Mouse (Mus musculus) limb, embryonic 15.5 days (tissue): Measurements from ENCODE around the gene Shisa6. TPM values are rescaled to one million over a fixed set of nuclear protein-coding genes. Genes with fewer than 3 reads are reported as not detected.

Experiments used
- ATAC-seq: fragments of 200-750 bp; cut with Nextera tagmentation; 2 replicates; pipeline ENCODE4 v1.8.0; 2017; ENCODE audit warnings: low read depth, moderate TSS enrichment; ENCODE audit not compliant: insufficient number of reproducible peaks, low FRiP score, low TSS enrichment
- H3K27ac ChIP-seq: fragments of 300-500 bp; sonication (generic); 2 replicates; pipeline ENCODE4 v1.5.1; 2015; ENCODE audit warnings: moderate library complexity, mild to moderate bottlenecking, inconsistent platforms
- H3K27me3 ChIP-seq: fragments of 300-500 bp; sonication (generic); 2 replicates; pipeline ENCODE4 v1.6.1; 2015; ENCODE audit warnings: inconsistent platforms
- H3K36me3 ChIP-seq: fragments of 300-500 bp; sonication (generic); 2 replicates; pipeline ENCODE4 v1.6.1; 2015; ENCODE audit warnings: inconsistent platforms
- H3K4me1 ChIP-seq: fragments of 300-500 bp; sonication (generic); 2 replicates; pipeline ENCODE4 v1.6.1; 2015; ENCODE audit warnings: inconsistent platforms
- H3K4me2 ChIP-seq: fragments of 300-500 bp; sonication (generic); 2 replicates; pipeline ENCODE4 v1.6.1; 2015; ENCODE audit warnings: mild to moderate bottlenecking, inconsistent platforms
- H3K4me3 ChIP-seq: fragments of 300-500 bp; sonication (generic); 2 replicates; pipeline ENCODE4 v1.5.1; 2015; ENCODE audit warnings: mild to moderate bottlenecking, inconsistent platforms
- H3K9ac ChIP-seq: fragments of 300-500 bp; sonication (generic); 2 replicates; pipeline ENCODE4 v1.6.1; 2015; ENCODE audit warnings: inconsistent platforms
- H3K9me3 ChIP-seq: fragments of 300-500 bp; sonication (generic); 2 replicates; pipeline ENCODE4 v1.6.1; 2016; ENCODE audit warnings: inconsistent platforms
- WGBS: fragments of 180-500 bp; shearing (Covaris S2); methylation state at CpG from one replicate; pipeline ENCODE4 v1.1.7; 2015; 5-methylcytosine and 5-hydroxymethylcytosine counted together
- polyA plus RNA-seq: library from polyadenylated mRNA; unstranded; fragments of >200 nt; fragmentation: Nextera tagmentation; extraction: Ambion mirVana; gene quantifications from 2 replicates; pipeline ENCODE4 v1.2.1, GENCODE M21; 2015

Gene Shisa6
- polyA plus RNA-seq, 1 experiment from 2014 or later = 0.60 TPM

- no peaks in the 10 kb centered on the region for H3K27me3 ChIP-seq
- H3K4me2 ChIP-seq = no peak overlapping the region
- WGBS = 43% methylated on average over 2 of the region's 2 CpGs
- peaks cover 12% of the 10 kb centered on the region for H3K4me1 ChIP-seq
- H3K9ac ChIP-seq = no peak overlapping the region
- ATAC-seq = no peak
- H3K4me3 ChIP-seq = no peak overlapping the region
- H3K27ac ChIP-seq = no peak overlapping the region
- no peaks in the 10 kb centered on the region for H3K36me3 ChIP-seq
- no peaks in the 10 kb centered on the region for H3K9me3 ChIP-seq
Observed at GRCm38 (mm10) chr11:66274707-66275081, 251.1 kb downstream of the Shisa6 start.

GRCm38 (mm10) chr11:66273904-66274706 lies 251.7 kb downstream of the Shisa6 start:
- no peak overlapping the region for H3K27ac ChIP-seq
- H3K36me3 ChIP-seq = no peaks in the 10 kb centered on the region
- WGBS = 20% methylated on average over 8 of the region's 8 CpGs
- H3K9me3 ChIP-seq = no peaks in the 10 kb centered on the region
- ATAC-seq = no peak
- no peak overlapping the region for H3K4me3 ChIP-seq
- no peaks in the 10 kb centered on the region for H3K27me3 ChIP-seq
- peaks cover 12% of the 10 kb centered on the region for H3K4me1 ChIP-seq
- no peak overlapping the region for H3K9ac ChIP-seq
- no peak overlapping the region for H3K4me2 ChIP-seq

- no peak overlapping the region for H3K27ac ChIP-seq
- 34% methylated on average over 3 of the region's 3 CpGs for WGBS
- no peak for ATAC-seq
- no peak overlapping the region for H3K4me3 ChIP-seq
- H3K4me1 ChIP-seq = no peaks in the 10 kb centered on the region
- no peaks in the 10 kb centered on the region for H3K36me3 ChIP-seq
- no peaks in the 10 kb centered on the region for H3K9me3 ChIP-seq
- H3K27me3 ChIP-seq = no peaks in the 10 kb centered on the region
- no peak overlapping the region for H3K4me2 ChIP-seq
- no peak overlapping the region for H3K9ac ChIP-seq
Observed at GRCm38 (mm10) chr11:66267029-66267428, 258.7 kb downstream of the Shisa6 start.

DNA sequence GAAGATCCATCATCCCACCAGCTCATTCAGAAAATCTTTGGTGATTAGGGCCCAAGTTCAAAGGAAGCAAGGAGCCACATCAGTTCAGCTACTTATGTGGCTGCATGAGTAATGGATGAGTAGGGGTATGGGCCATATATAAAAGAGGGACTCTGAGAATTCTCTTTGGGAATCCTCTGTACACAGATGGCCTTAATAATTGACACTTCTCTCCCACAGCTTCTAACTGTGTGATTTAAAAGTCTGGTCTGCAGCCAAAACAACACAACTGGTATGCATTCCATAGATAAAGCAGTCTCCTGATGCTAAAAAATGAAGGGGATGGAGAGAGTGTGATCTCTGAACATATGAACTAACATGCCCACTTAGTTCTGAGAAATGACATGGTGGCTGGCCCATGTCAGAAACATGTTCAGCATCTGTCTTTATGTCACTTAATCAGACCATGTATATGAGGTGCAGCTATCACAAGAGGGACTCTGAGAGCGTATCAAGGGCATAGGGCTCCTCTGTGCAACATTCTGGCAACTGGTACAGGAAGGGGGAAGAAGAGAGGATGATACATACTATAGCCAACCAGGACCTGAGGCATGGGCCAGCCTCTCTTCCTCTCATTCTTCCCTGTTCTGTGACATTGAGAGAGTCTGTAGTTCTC lies 260.3 kb downstream of the Shisa6 start:
- ATAC-seq = no peak
- 63% methylated on average over 1 of the region's 1 CpGs for WGBS

DNA sequence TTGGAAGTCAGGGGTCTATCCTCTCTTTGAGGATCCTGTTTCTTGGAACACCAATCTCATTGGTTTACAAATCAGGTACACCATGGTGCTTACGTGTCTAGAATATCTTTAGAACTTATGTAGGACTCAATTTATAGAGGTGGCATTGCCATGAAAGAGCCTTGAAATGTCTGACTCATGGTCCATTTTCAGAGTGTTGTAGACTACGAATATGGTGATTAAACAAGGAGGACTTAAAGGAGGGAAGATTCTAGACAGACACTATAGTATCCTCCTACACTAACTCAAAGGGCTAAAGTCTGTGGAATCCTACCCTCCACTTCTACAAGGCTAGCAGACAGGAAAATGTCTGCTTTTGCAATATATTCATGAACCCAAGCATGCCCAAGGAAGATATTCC lies 265.6 kb downstream of the Shisa6 start:
- Histone ChIP-seq H3K9ac (no peak overlapping the region), H3K9me3 (no peaks in the 10 kb centered on the region), H3K4me3 (no peak overlapping the region), H3K4me2 (no peak overlapping the region), H3K27ac (no peak overlapping the region), H3K36me3 (no peaks in the 10 kb centered on the region), H3K4me1 (no peaks in the 10 kb centered on the region), H3K27me3 (no peaks in the 10 kb centered on the region)
- ATAC-seq = no peak
- 72% methylated on average over 2 of the region's 2 CpGs for whole genome bisulfite sequencing

More for the DNA sequence above, 260.3 kb downstream of the Shisa6 start:
- Histone ChIP-seq H3K9ac (no peak overlapping the region), H3K36me3 (no peaks in the 10 kb centered on the region), H3K27ac (no peak overlapping the region), H3K27me3 (no peaks in the 10 kb centered on the region), H3K4me1 (no peaks in the 10 kb centered on the region), H3K4me3 (no peak overlapping the region), H3K9me3 (no peaks in the 10 kb centered on the region), H3K4me2 (no peak overlapping the region)

GRCm38 (mm10) chr11:66258851-66259250 lies 266.9 kb downstream of the Shisa6 start:
- Histone ChIP-seq H3K27me3 (no peaks in the 10 kb centered on the region), H3K4me1 (no peaks in the 10 kb centered on the region), H3K36me3 (no peaks in the 10 kb centered on the region), H3K4me3 (no peak overlapping the region), H3K27ac (no peak overlapping the region), H3K9me3 (no peaks in the 10 kb centered on the region), H3K9ac (no peak overlapping the region), H3K4me2 (no peak overlapping the region)
- 13% methylated on average over 3 of the region's 3 CpGs for WGBS
- no peak for ATAC-seq

DNA sequence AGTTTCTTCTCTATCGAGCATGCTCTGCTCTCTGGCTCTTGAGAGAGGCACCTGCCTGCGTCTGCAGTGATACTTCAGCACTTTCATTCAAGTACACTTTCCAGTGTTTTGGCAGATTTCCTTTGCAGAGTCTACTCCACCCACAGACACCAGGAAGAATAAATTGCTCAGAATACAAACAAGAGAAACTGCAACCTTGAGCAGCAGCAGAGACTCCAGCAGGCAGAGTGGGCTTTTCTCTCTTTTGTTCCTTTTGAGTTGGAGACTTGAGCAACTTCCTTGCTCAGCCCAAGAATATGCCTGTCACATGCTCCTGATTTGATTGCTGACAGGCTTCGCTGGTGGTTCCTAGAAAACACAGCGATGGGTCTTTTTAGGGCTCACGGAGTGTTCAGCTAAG lies 278.6 kb downstream of the Shisa6 start:
- no peak for ATAC-seq
- 85% methylated on average over 5 of the region's 5 CpGs for WGBS
- no peaks in the 10 kb centered on the region for H3K36me3 ChIP-seq
- H3K9ac ChIP-seq = no peak overlapping the region
- no peaks in the 10 kb centered on the region for H3K9me3 ChIP-seq
- no peaks in the 10 kb centered on the region for H3K4me1 ChIP-seq
- no peak overlapping the region for H3K4me3 ChIP-seq
- H3K27me3 ChIP-seq = no peaks in the 10 kb centered on the region
- H3K27ac ChIP-seq = no peak overlapping the region
- no peak overlapping the region for H3K4me2 ChIP-seq

GRCm38 (mm10) chr11:66236557-66236956 lies 289.2 kb downstream of the Shisa6 start:
- Histone ChIP-seq H3K4me3 (no peak overlapping the region), H3K4me2 (no peak overlapping the region), H3K9me3 (no peaks in the 10 kb centered on the region), H3K27me3 (no peaks in the 10 kb centered on the region), H3K4me1 (no peaks in the 10 kb centered on the region), H3K36me3 (no peaks in the 10 kb centered on the region), H3K9ac (no peak overlapping the region), H3K27ac (no peak overlapping the region)
- ATAC-seq = no peak
- WGBS = 75% methylated on average over 2 of the region's 2 CpGs

DNA sequence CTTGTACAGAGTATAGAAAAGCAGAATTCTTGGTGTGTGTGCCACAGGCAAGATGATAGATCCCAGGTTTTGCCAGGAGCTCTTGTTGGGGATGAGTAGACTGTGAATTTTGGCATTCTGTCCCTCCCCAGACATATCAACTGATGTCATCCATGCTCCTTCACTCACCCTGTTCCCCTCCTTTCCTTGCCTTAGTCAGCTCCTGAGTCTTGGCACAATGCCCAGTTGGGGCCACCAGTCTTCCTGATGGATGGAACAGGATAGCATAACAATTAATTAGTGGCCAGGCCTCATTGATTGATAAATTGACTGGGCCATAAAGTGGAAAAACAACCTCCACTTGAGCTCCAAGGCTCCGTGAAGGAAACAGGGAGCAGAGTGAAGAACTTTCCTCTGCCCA lies 292.9 kb downstream of the Shisa6 start:
- Histone ChIP-seq H3K4me3 (no peak overlapping the region), H3K9ac (no peak overlapping the region), H3K4me2 (no peak overlapping the region), H3K9me3 (no peaks in the 10 kb centered on the region), H3K4me1 (no peaks in the 10 kb centered on the region), H3K27me3 (no peaks in the 10 kb centered on the region), H3K36me3 (no peaks in the 10 kb centered on the region), H3K27ac (no peak overlapping the region)
- no peak for ATAC-seq
- 32% methylated on average over 1 of the region's 1 CpGs for WGBS

DNA sequence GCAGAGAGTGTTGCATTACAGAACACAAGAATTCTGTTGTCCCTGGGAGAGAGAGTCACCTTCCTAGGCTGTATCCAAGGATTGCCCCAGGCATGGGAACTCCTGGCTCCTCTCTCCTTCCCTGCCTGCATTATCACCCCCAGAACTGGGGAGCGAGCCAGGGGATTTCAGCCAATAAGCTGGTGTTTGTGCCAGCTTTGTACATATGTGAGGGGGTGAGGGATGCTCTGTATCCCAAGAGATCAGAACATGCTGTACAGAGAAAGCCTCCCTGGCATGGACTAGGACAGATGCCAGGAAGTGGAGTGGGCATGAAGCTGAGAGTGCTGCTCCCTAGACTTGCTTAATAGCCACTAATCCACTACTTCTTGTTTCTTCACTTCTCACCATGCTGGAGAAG lies 303.6 kb downstream of the Shisa6 start:
- H3K9ac ChIP-seq = no peak overlapping the region
- WGBS = 65% methylated on average over 1 of the region's 1 CpGs
- H3K36me3 ChIP-seq = no peaks in the 10 kb centered on the region
- no peak overlapping the region for H3K4me3 ChIP-seq
- H3K4me2 ChIP-seq = no peak overlapping the region
- no peak for ATAC-seq
- H3K27ac ChIP-seq = no peak overlapping the region
- H3K4me1 ChIP-seq = no peaks in the 10 kb centered on the region
- no peaks in the 10 kb centered on the region for H3K9me3 ChIP-seq
- no peaks in the 10 kb centered on the region for H3K27me3 ChIP-seq

DNA sequence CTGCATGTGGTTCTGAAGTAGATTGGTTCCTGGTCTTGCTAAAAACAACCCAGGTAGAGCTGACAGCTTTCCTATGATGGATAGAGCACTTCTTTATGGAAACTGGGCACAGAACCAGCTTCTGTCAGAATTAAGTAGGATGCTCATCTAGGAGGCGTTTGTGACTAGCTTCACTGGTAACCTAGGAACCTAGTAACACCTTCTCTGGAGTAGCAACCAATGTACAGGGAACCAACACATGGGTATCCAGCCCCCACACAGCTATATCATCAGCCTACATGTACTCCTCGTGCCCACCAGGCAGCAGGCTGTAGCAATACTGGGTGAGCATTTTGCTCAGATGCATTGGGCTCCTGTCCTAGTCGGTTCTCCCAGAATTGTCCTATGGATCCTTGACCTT lies 307.3 kb downstream of the Shisa6 start:
- no peaks in the 10 kb centered on the region for H3K4me1 ChIP-seq
- H3K4me3 ChIP-seq = no peak overlapping the region
- no peaks in the 10 kb centered on the region for H3K36me3 ChIP-seq
- WGBS = 79% methylated on average over 3 of the region's 3 CpGs
- no peaks in the 10 kb centered on the region for H3K9me3 ChIP-seq
- no peak for ATAC-seq
- H3K9ac ChIP-seq = no peak overlapping the region
- no peaks in the 10 kb centered on the region for H3K27me3 ChIP-seq
- no peak overlapping the region for H3K27ac ChIP-seq
- no peak overlapping the region for H3K4me2 ChIP-seq

DNA sequence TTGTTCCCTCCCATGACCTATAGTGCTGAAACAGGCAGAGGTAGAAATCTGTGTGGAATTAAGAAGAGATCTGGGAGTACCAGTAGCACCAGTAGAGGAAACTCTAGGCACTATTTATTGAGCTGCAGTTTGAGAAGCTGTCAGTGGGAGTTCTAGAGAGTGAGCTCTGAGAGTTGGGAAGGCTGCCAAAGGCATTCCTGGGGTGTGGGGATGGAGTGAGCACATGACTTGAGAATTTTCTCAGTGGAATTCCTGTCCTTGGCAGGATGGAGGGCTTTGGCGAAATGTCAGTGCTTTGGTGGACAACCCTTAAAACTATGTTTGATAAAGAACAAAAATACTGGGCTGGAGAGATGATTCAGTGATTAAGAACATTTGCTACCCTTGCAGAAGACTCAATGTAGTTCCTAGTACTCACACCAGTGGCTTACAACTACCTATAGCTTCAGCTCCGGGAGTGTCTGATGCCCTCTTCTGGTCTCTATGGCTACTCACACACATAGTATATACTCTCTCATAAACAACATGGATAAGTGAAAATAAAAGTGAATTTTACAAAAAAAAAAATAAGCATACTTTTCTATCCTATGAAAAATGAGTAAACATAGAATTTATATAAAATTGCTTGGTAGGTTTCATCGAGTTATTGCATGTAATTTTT lies 337.0 kb downstream of the Shisa6 start:
- H3K27me3 ChIP-seq = no peaks in the 10 kb centered on the region
- 0 out of 2 replicates have a peak, but pooled peaks cover 3% of the 10 kb centered on the region for H3K4me1 ChIP-seq
- H3K4me3 ChIP-seq = no peak overlapping the region
- H3K36me3 ChIP-seq = no peaks in the 10 kb centered on the region
- WGBS = 70% methylated on average over 3 of the region's 3 CpGs
- H3K4me2 ChIP-seq = no peak overlapping the region
- no peak for ATAC-seq
- H3K27ac ChIP-seq = no peak overlapping the region
- no peaks in the 10 kb centered on the region for H3K9me3 ChIP-seq
- no peak overlapping the region for H3K9ac ChIP-seq
